Mouse (Mus musculus): ENCODE results near the gene Timm23. TPM values are rescaled to one million over a fixed set of nuclear protein-coding genes. Genes with fewer than 3 reads are reported as not detected.
A peak's percentile ranks its signal among the peaks of the same experiment; 100 is the strongest.
"Not testable (repeated sequence)": the region's sequence is repeated elsewhere in the genome, so short reads cannot be mapped to it uniquely, and the experiment has no call there.

Timm23 gene
- polyA plus RNA-seq, 1 experiment from 2014 or later: 251 TPM

GRCm38 (mm10) chr14:32183846-32184245 lies 17.9 kb downstream of the Timm23 start:
- no peak for ATAC-seq (ENCODE audit: low FRiP score)
- H3K36me3 ChIP-seq: peaks cover 72% of the 10 kb centered on the region
- WGBS: 96% methylated on average over 4 of the region's 4 CpGs

DNA sequence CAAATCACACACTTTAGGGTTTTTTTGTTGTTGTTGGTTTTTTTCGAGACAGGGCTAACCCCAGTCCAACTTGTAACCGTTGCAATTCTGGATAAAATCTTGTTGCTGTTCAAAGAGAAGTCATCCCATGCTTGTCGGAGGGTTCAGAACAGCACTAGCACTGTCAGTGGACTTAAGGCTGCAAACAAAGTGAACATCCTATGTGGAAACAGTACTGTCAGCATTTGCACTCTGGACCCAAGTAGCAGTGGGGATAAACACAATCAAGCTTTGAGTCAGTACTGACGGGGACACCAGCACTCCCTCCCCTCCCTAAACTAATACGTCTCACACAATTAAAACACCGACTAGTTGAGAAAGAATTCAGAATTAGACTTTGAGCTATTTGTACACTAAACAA lies 20.8 kb downstream of the Timm23 start:
- WGBS: 88% methylated on average over 6 of the region's 6 CpGs

More at GRCm38 (mm10) chr14:32183846-32184245, 17.9 kb downstream of the Timm23 start:
- H3K4me2 ChIP-seq: no peak overlapping the region
- no peaks in the 10 kb centered on the region for H3K9me3 ChIP-seq (replicated peaks)
- H3K27me3 ChIP-seq (replicated peaks): no peaks in the 10 kb centered on the region
- no peak overlapping the region for H3K4me3 ChIP-seq (replicated peaks)
- no peak overlapping the region for H3K27ac ChIP-seq (replicated peaks)
- no peaks in the 10 kb centered on the region for H3K4me1 ChIP-seq
- H3K9ac ChIP-seq (replicated peaks): no peak overlapping the region

GRCm38 (mm10) chr14:32179393-32180195 lies 22.1 kb downstream of the Timm23 start:
- no peaks in the 10 kb centered on the region for H3K9me3 ChIP-seq (replicated peaks)
- H3K36me3 ChIP-seq: peaks cover 51% of the 10 kb centered on the region
- no peak overlapping the region for H3K9ac ChIP-seq (replicated peaks)
- WGBS: 93% methylated on average over 10 of the region's 10 CpGs
- H3K4me2 ChIP-seq: no peak overlapping the region
- ATAC-seq (ENCODE audit: low FRiP score): no peak
- no peaks in the 10 kb centered on the region for H3K4me1 ChIP-seq
- no peaks in the 10 kb centered on the region for H3K27me3 ChIP-seq (replicated peaks)
- H3K4me3 ChIP-seq (replicated peaks): no peak overlapping the region
- no peak overlapping the region for H3K27ac ChIP-seq (replicated peaks)

More for the DNA sequence above, 20.8 kb downstream of the Timm23 start:
- Histone ChIP-seq H3K36me3 (peaks cover 52% of the 10 kb centered on the region), H3K27ac (replicated peaks) (no peak overlapping the region), H3K4me1 (no peaks in the 10 kb centered on the region), H3K4me3 (replicated peaks) (no peak overlapping the region), H3K9me3 (replicated peaks) (no peaks in the 10 kb centered on the region), H3K9ac (replicated peaks) (no peak overlapping the region), H3K4me2 (no peak overlapping the region), H3K27me3 (replicated peaks) (no peaks in the 10 kb centered on the region)
- no peak for ATAC-seq (ENCODE audit: low FRiP score)

- not testable (repeated sequence) for H3K27me3 ChIP-seq (replicated peaks); H3K27ac ChIP-seq (replicated peaks); H3K4me1 ChIP-seq; ATAC-seq (ENCODE audit: low FRiP score); H3K4me3 ChIP-seq (replicated peaks); H3K9me3 ChIP-seq (replicated peaks); H3K4me2 ChIP-seq; H3K9ac ChIP-seq (replicated peaks)
- peaks cover 48% of the 10 kb centered on the region for H3K36me3 ChIP-seq
- WGBS: 79% methylated on average over 5 of the region's 5 CpGs
Measured at GRCm38 (mm10) chr14:32176590-32176989, 25.1 kb downstream of the Timm23 start.

- no peaks in the 10 kb centered on the region for H3K4me1 ChIP-seq
- no peak overlapping the region for H3K4me2 ChIP-seq
- H3K9ac ChIP-seq (replicated peaks): no peak overlapping the region
- 90% methylated on average over 2 of the region's 2 CpGs for WGBS
- no peaks in the 10 kb centered on the region for H3K27me3 ChIP-seq (replicated peaks)
- H3K27ac ChIP-seq (replicated peaks): no peak overlapping the region
- ATAC-seq (ENCODE audit: low FRiP score): no peak
- H3K4me3 ChIP-seq (replicated peaks): no peak overlapping the region
- peaks cover 38% of the 10 kb centered on the region for H3K36me3 ChIP-seq
- no peaks in the 10 kb centered on the region for H3K9me3 ChIP-seq (replicated peaks)
Measured at GRCm38 (mm10) chr14:32175310-32175709, 26.4 kb downstream of the Timm23 start.

DNA sequence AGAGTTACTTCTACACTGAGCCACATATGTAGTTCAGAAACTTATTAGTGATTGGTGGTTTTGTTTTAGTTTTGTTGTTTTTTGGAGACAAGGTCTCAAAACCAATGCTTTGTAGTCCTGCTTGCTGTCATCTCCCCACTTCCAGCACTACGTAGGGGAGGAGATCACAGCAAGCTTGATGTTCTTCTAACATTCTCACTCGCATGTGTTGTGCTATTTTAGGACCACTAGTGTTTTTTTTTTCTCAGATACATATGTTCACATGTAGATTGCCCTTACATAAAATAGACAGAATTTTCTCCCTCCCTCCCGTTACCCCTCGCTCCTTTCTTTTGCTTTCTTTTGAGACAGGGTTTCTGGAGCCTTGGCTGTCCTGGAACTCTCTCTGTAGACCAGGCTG lies 31.6 kb downstream of the Timm23 start:
- H3K4me2 ChIP-seq: no peak overlapping the region
- H3K27me3 ChIP-seq (replicated peaks): no peaks in the 10 kb centered on the region
- H3K4me3 ChIP-seq (replicated peaks): no peak overlapping the region
- H3K9me3 ChIP-seq (replicated peaks): no peaks in the 10 kb centered on the region
- WGBS: 90% methylated on average over 4 of the region's 4 CpGs
- peaks cover 11% of the 10 kb centered on the region for H3K4me1 ChIP-seq
- H3K36me3 ChIP-seq: peaks cover 23% of the 10 kb centered on the region
- no peak overlapping the region for H3K27ac ChIP-seq (replicated peaks)
- ATAC-seq (ENCODE audit: low FRiP score): no peak
- H3K9ac ChIP-seq (replicated peaks): no peak overlapping the region

DNA sequence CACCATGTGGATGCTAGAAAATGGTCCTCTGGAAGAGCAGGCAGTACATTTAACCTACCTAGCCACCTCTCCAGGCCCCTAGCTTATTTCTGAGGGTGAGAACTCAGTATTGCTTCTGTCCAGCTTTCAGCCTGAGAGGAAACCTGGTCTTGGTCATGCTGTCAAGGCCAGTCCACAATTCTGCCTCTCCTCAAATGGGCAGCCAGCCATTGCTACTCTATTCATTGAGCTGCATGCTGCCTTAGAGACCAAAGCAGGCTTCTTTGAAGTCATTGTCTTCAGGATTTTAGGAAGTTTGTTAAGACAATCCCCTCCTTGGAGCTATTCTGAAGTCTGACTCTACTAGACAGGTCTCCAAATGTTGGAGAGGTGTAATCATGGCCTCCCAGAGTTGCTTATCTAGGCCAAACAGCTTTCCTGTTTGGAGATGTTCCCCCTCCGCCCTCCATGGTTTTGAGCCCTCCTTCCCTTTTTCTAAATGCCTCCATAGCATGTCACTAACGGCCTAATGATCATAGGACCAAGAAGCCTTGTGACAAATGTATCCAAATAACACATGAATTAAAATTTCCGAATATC lies 33.0 kb downstream of the Timm23 start:
- no peaks in the 10 kb centered on the region for H3K9me3 ChIP-seq (replicated peaks)
- 82% methylated on average over 3 of the region's 3 CpGs for WGBS
- H3K9ac ChIP-seq (replicated peaks): no peak overlapping the region
- no peaks in the 10 kb centered on the region for H3K27me3 ChIP-seq (replicated peaks)
- H3K36me3 ChIP-seq: peaks cover 15% of the 10 kb centered on the region
- H3K27ac ChIP-seq (replicated peaks): no peak overlapping the region
- no peak overlapping the region for H3K4me3 ChIP-seq (replicated peaks)
- no peak overlapping the region for H3K4me2 ChIP-seq
- no peak for ATAC-seq (ENCODE audit: low FRiP score)
- H3K4me1 ChIP-seq: peaks cover 16% of the 10 kb centered on the region

DNA sequence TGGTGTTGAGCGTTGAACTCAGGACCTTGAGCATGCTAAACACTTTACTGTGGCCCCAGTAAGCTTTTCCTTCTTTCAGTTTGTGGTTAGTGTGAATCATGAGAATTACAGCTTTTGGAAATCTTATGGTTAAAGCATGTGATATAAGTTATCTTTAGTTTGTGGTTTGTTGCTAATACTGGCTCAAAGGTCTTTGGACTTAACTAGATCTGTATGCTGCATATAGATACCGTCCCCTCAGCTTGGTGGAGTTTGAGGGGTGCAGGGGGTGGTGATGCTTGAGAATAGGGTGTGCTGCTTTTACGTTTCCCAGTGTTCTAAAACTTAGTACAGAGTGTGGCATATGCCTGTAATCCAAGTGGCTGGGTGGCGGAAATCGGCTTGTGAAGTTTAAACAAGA lies 34.4 kb downstream of the Timm23 start:
- H3K9me3 ChIP-seq (replicated peaks): no peaks in the 10 kb centered on the region
- no peak for ATAC-seq (ENCODE audit: low FRiP score)
- H3K4me1 ChIP-seq: peaks cover 18% of the 10 kb centered on the region
- no peak overlapping the region for H3K27ac ChIP-seq (replicated peaks)
- no peak overlapping the region for H3K9ac ChIP-seq (replicated peaks)
- H3K4me3 ChIP-seq (replicated peaks): no peak overlapping the region
- H3K36me3 ChIP-seq: 0 out of 2 replicates have a peak, but pooled peaks cover 3% of the 10 kb centered on the region
- H3K4me2 ChIP-seq: no peak overlapping the region
- 92% methylated on average over 5 of the region's 5 CpGs for WGBS
- H3K27me3 ChIP-seq (replicated peaks): no peaks in the 10 kb centered on the region

DNA sequence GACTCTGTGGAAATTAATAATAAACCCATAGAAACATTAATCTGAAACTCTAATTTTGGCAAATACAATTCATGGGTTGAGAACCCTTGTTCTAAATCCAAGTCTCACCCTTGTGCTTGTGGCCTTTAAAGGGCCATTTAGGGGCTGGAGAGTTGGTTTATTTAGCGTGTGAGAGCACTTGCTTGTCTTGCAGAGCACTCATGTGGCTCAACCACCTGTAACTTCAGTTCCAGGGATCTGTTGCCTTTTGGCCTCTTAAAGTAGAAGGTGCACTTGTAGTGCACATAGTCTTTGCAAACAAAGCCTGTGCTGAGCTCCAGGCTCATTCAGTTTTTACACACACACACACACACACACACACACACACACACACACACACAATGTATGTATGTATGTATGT lies 34.9 kb downstream of the Timm23 start:
- Histone ChIP-seq H3K27ac (replicated peaks) (no peak overlapping the region), H3K27me3 (replicated peaks) (no peaks in the 10 kb centered on the region), H3K4me1 (peaks cover 23% of the 10 kb centered on the region), H3K9me3 (replicated peaks) (no peaks in the 10 kb centered on the region), H3K4me3 (replicated peaks) (no peak overlapping the region), H3K9ac (replicated peaks) (no peak overlapping the region), H3K4me2 (no peak overlapping the region), H3K36me3 (no peaks in the 10 kb centered on the region)
- ATAC-seq (ENCODE audit: low FRiP score): no peak
- WGBS: 83% methylated on average over 1 of the region's 1 CpGs

- Histone ChIP-seq H3K27me3 (replicated peaks) (no peaks in the 10 kb centered on the region), H3K4me3 (replicated peaks) (peak overlapping the region; percentile 50), H3K9ac (replicated peaks) (no peak overlapping the region), H3K36me3 (no peaks in the 10 kb centered on the region), H3K27ac (replicated peaks) (no peak overlapping the region), H3K9me3 (replicated peaks) (no peaks in the 10 kb centered on the region), H3K4me1 (peaks cover 31% of the 10 kb centered on the region), H3K4me2 (peak overlapping the region; percentile 98)
- no peak for ATAC-seq (ENCODE audit: low FRiP score)
- WGBS: 82% methylated on average over 2 of the region's 2 CpGs
Measured at GRCm38 (mm10) chr14:32166062-32166441, 35.6 kb downstream of the Timm23 start.

GRCm38 (mm10) chr14:32165278-32166061 lies 36.2 kb downstream of the Timm23 start:
- Histone ChIP-seq H3K9ac (replicated peaks) (peak overlapping the region; percentile 56), H3K27ac (replicated peaks) (peak overlapping the region; percentile 13; the same call in 1 of the 2 replicates), H3K36me3 (no peaks in the 10 kb centered on the region), H3K27me3 (replicated peaks) (no peaks in the 10 kb centered on the region), H3K4me3 (replicated peaks) (peak overlapping the region; percentile 50), H3K4me2 (peak overlapping the region; percentile 98), H3K4me1 (peaks cover 37% of the 10 kb centered on the region), H3K9me3 (replicated peaks) (no peaks in the 10 kb centered on the region)
- 1% methylated on average over 41 of the region's 42 CpGs for WGBS
- peak; percentile 61; the same call in 1 of the 2 replicates for ATAC-seq (ENCODE audit: low FRiP score)

All from neural tube, embryonic 15.5 days (tissue).